Mouse (Mus musculus): ENCODE measurements around the gene Tbc1d1. TPM values are rescaled to one million over a fixed set of nuclear protein-coding genes. Genes with fewer than 3 reads are reported as not detected.

The Tbc1d1 gene
- polyA plus RNA-seq, 1 experiment from 2014 or later: 28.9 TPM

GRCm38 (mm10) chr5:64383215-64383614 is 227.1 kb downstream of the Tbc1d1 start:
- H3K36me3 ChIP-seq: no peaks in the 10 kb centered on the region
- no peaks in the 10 kb centered on the region for H3K27me3 ChIP-seq (replicated peaks)
- peak overlapping the region; percentile 67; the same call in 1 of the 2 replicates for H3K27ac ChIP-seq
- peaks cover 33% of the 10 kb centered on the region for H3K4me1 ChIP-seq
- 47% methylated on average over 4 of the region's 4 CpGs for WGBS
- no peak for ATAC-seq (ENCODE audit: insufficient read depth, low FRiP score, low read depth)
- H3K4me3 ChIP-seq (replicated peaks): no peak overlapping the region
- H3K9ac ChIP-seq: no peak overlapping the region
- H3K9me3 ChIP-seq: no peaks in the 10 kb centered on the region
- no peak overlapping the region for H3K4me2 ChIP-seq

- Histone ChIP-seq H3K4me1 (peaks cover 31% of the 10 kb centered on the region), H3K9ac (no peak overlapping the region), H3K4me3 (replicated peaks) (no peak overlapping the region), H3K9me3 (no peaks in the 10 kb centered on the region), H3K36me3 (no peaks in the 10 kb centered on the region), H3K27ac (0 out of 2 replicates have a peak overlapping the region, but pooled peaks have one; percentile 1), H3K4me2 (no peak overlapping the region), H3K27me3 (replicated peaks) (no peaks in the 10 kb centered on the region)
- no peak for ATAC-seq (ENCODE audit: insufficient read depth, low FRiP score, low read depth)
- WGBS: 73% methylated on average over 6 of the region's 6 CpGs
Measured at GRCm38 (mm10) chr5:64384546-64384945, 228.4 kb downstream of the Tbc1d1 start.

- Histone ChIP-seq H3K9ac (no peak overlapping the region), H3K36me3 (no peaks in the 10 kb centered on the region), H3K27me3 (replicated peaks) (no peaks in the 10 kb centered on the region), H3K4me2 (no peak overlapping the region), H3K27ac (no peak overlapping the region), H3K4me1 (peaks cover 30% of the 10 kb centered on the region), H3K4me3 (replicated peaks) (no peak overlapping the region), H3K9me3 (no peaks in the 10 kb centered on the region)
- 78% methylated on average over 3 of the region's 3 CpGs for WGBS
- ATAC-seq (ENCODE audit: insufficient read depth, low FRiP score, low read depth): no peak
Measured at GRCm38 (mm10) chr5:64386996-64387395, 230.9 kb downstream of the Tbc1d1 start.

- no peaks in the 10 kb centered on the region for H3K9me3 ChIP-seq
- peak overlapping the region; percentile 49; the same call in 1 of the 2 replicates for H3K27ac ChIP-seq
- H3K9ac ChIP-seq: no peak overlapping the region
- no peak overlapping the region for H3K4me2 ChIP-seq
- ATAC-seq (ENCODE audit: insufficient read depth, low FRiP score, low read depth): peak; percentile 74
- no peaks in the 10 kb centered on the region for H3K27me3 ChIP-seq (replicated peaks)
- no peaks in the 10 kb centered on the region for H3K36me3 ChIP-seq
- peaks cover 21% of the 10 kb centered on the region for H3K4me1 ChIP-seq
- 31% methylated on average over 6 of the region's 6 CpGs for WGBS
- H3K4me3 ChIP-seq (replicated peaks): no peak overlapping the region
Measured at GRCm38 (mm10) chr5:64389202-64389929, 233.3 kb downstream of the Tbc1d1 start.

GRCm38 (mm10) chr5:64391346-64391745 is 235.2 kb downstream of the Tbc1d1 start:
- WGBS: 45% methylated on average over 4 of the region's 4 CpGs
- Histone ChIP-seq H3K9me3 (no peaks in the 10 kb centered on the region), H3K4me2 (no peak overlapping the region), H3K9ac (no peak overlapping the region), H3K4me1 (peaks cover 21% of the 10 kb centered on the region), H3K27ac (no peak overlapping the region), H3K4me3 (replicated peaks) (no peak overlapping the region), H3K36me3 (no peaks in the 10 kb centered on the region), H3K27me3 (replicated peaks) (no peaks in the 10 kb centered on the region)
- ATAC-seq (ENCODE audit: insufficient read depth, low FRiP score, low read depth): no peak

GRCm38 (mm10) chr5:64392426-64393020 is 236.4 kb downstream of the Tbc1d1 start:
- Histone ChIP-seq H3K4me1 (peaks cover 21% of the 10 kb centered on the region), H3K9ac (no peak overlapping the region), H3K36me3 (no peaks in the 10 kb centered on the region), H3K27me3 (replicated peaks) (no peaks in the 10 kb centered on the region), H3K4me2 (no peak overlapping the region), H3K4me3 (replicated peaks) (no peak overlapping the region), H3K27ac (no peak overlapping the region), H3K9me3 (no peaks in the 10 kb centered on the region)
- ATAC-seq (ENCODE audit: insufficient read depth, low FRiP score, low read depth): no peak
- 73% methylated on average over 8 of the region's 8 CpGs for WGBS

- H3K4me3 ChIP-seq (replicated peaks): no peak overlapping the region
- no peak for ATAC-seq (ENCODE audit: insufficient read depth, low FRiP score, low read depth)
- no peaks in the 10 kb centered on the region for H3K36me3 ChIP-seq
- H3K27ac ChIP-seq: no peak overlapping the region
- no peak overlapping the region for H3K9ac ChIP-seq
- H3K4me2 ChIP-seq: no peak overlapping the region
- no peaks in the 10 kb centered on the region for H3K9me3 ChIP-seq
- 73% methylated on average over 4 of the region's 4 CpGs for WGBS
- H3K27me3 ChIP-seq (replicated peaks): no peaks in the 10 kb centered on the region
- H3K4me1 ChIP-seq: peaks cover 21% of the 10 kb centered on the region
Measured at GRCm38 (mm10) chr5:64393530-64393929, 237.4 kb downstream of the Tbc1d1 start.

GRCm38 (mm10) chr5:64398155-64398554 is 242.1 kb downstream of the Tbc1d1 start:
- Histone ChIP-seq H3K4me1 (no peaks in the 10 kb centered on the region), H3K9ac (no peak overlapping the region), H3K27ac (no peak overlapping the region), H3K27me3 (replicated peaks) (no peaks in the 10 kb centered on the region), H3K9me3 (no peaks in the 10 kb centered on the region), H3K4me2 (no peak overlapping the region), H3K4me3 (replicated peaks) (no peak overlapping the region), H3K36me3 (no peaks in the 10 kb centered on the region)
- no peak for ATAC-seq (ENCODE audit: insufficient read depth, low FRiP score, low read depth)
- WGBS: 74% methylated on average over 13 of the region's 13 CpGs

GRCm38 (mm10) chr5:64400742-64401141 is 244.6 kb downstream of the Tbc1d1 start:
- Histone ChIP-seq H3K27me3 (replicated peaks) (no peaks in the 10 kb centered on the region), H3K9me3 (no peaks in the 10 kb centered on the region), H3K27ac (no peak overlapping the region), H3K9ac (no peak overlapping the region), H3K4me3 (replicated peaks) (no peak overlapping the region), H3K36me3 (no peaks in the 10 kb centered on the region), H3K4me1 (no peaks in the 10 kb centered on the region), H3K4me2 (no peak overlapping the region)
- WGBS: 84% methylated on average over 4 of the region's 4 CpGs
- no peak for ATAC-seq (ENCODE audit: insufficient read depth, low FRiP score, low read depth)

Small RNA genes lying within 50 kb of the gene (microRNA-seq; reads per million reads assigned to microRNA genes)
- not detected for gene Gm22395

Other genes starting within 250 kb of the Tbc1d1 start
- 23.9 and 25.0 TPM in 2 replicates for gene Rell1, start 187.4 kb upstream of the Tbc1d1 start, polyA plus RNA-seq (2015; fragmentation: Nextera tagmentation; extraction: Ambion mirVana)
- 33.2 and 40.2 TPM in 2 replicates for gene Pgm2, start 63.4 kb upstream of the Tbc1d1 start, polyA plus RNA-seq (2015; fragmentation: Nextera tagmentation; extraction: Ambion mirVana)

Data from stomach, embryonic 15.5 days (tissue).